In the genomic region with DNA sequence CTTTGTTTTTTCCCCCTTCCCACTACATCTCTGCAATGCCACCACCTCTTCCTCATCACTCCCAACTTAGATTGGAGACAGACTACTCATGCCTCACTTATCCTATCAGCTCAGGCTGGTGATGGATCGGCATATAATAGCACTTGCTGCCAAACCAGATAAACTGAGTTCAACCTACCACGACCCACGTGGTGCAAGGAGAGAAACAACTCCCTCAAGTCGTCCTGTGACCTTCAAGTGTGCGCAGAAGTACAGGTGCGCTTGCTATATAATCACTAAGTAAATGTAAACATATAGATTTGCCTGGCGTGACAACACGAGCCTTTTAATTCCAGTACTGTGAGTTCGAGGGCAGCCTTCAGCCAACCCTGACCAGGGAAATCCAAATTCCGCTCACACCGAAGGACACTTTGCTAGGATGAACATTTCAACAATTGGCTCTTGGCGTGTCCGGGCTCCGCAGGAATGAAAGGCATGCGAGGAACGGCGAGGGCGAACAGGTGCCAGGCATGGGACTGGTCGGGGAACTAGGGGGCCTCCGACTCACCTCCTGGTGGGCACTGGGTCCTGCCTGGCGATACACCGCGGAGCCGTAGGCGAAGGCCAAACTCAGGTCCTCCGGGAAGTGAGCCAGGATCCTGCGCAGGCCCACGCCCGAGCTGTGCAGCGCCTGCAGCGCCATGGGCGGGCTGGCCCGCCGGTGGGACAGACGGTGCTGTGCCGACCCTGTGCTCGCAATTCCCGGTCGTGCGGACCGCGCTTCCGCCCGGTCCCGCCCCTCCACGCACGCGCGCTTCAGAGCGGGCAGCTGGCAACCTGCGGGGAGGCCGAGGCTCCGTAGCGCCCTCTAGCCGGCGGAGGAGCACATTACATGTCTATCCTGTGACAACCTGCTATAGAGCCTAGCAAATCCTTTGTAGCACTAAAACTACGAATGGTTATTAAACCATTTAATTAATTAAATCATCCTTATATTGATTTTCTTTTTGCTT, we compare ENCODE assay signal across 8 mouse cellular contexts. TPM values are rescaled to one million over a fixed set of nuclear protein-coding genes. Genes with fewer than 3 reads are reported as not detected.
DNase-seq lines count a peak whose midpoint lies in the region; ATAC-seq lines count a peak whose summit lies in the region.

A gene (minus strand): TSS at position 774 of the 992 bp plus-strand sequence.

- peaks cover 7% of the 10 kb centered on the region for H3K4me1 ChIP-seq in hindbrain, embryonic 14.5 days (replicated peaks; ENCODE audit: control insufficient read depth, insufficient read depth, low read length)

- H3K9me3 ChIP-seq in hindbrain, embryonic 14.5 days (ENCODE audit: control insufficient read depth, low read length): no peaks in the 10 kb centered on the region

- peak; percentile 95 for ATAC-seq in hindbrain, embryonic 14.5 days (ENCODE audit: low FRiP score)

- peak; percentile 95 for DNase-seq in ZHBTc4 (ENCODE audit: low read depth, low spot score)
- DNase-seq in cerebellum, postnatal 36 days: peak; percentile 90 to 92
- peak; percentile 85 to 86 for DNase-seq in frontal cortex, postnatal 36 days (ENCODE audit: low spot score in 2 of 2)
- DNase-seq in hindbrain, embryonic 14.5 days (ENCODE audit: low spot score): peak; percentile 93
- DNase-seq in left cerebral cortex, adult 11 months (ENCODE audit: low spot score): peak; percentile 58
- peak; percentile 87 for DNase-seq in lung, postnatal 36 days
- peak; percentile 93 for DNase-seq in retina, embryonic 14.5 days (ENCODE audit: low spot score)
- DNase-seq in thymus, postnatal 4 days: peak; percentile 94

- H3K4me3 ChIP-seq in hindbrain, embryonic 14.5 days (replicated peaks; ENCODE audit: low read length): peak within 1 kb of the TSS; percentile 96

- 0 out of 2 replicates have a peak within 1 kb of the TSS, but pooled peaks have one; percentile 32 for H3K27ac ChIP-seq in hindbrain, embryonic 14.5 days

- peak within 1 kb of the TSS; percentile 81 for H3K9ac ChIP-seq in hindbrain, embryonic 14.5 days

- 1% methylated on average over 57 of the region's 57 CpGs for WGBS in hindbrain, embryonic 14.5 days

- peaks cover 24% of the 10 kb centered on the region for H3K36me3 ChIP-seq in hindbrain, embryonic 14.5 days (replicated peaks; ENCODE audit: control insufficient read depth, insufficient read depth)

- H3K27me3 ChIP-seq in hindbrain, embryonic 14.5 days (ENCODE audit: control insufficient read depth, insufficient read depth, low read length): no peaks in the 10 kb centered on the region

- H3K4me2 ChIP-seq in hindbrain, embryonic 14.5 days (replicated peaks): peak within 1 kb of the TSS; percentile 87

RNA-seq across cellular contexts. Expression of the gene that starts here (rescaled TPM):
- polyA plus RNA-seq in hindbrain, embryonic 14.5 days (2014; fragmentation: Nextera tagmentation; extraction: Ambion mirVana): 51.8 and 53.8 TPM in 2 replicates

Comparison
In these comparisons a context has a peak if more than half of its experiments do, and no peak if none do; other contexts are left out.
1. Peak in every context shown above with its lines: DNase-seq, ATAC-seq, H3K4me3 ChIP-seq and H3K27ac ChIP-seq.